Mouse (Mus musculus) heart, postnatal 0 days (tissue): Measurements from ENCODE around the gene Rora. TPM values are rescaled to one million over a fixed set of nuclear protein-coding genes. Genes with fewer than 3 reads are reported as not detected.

ENCODE experiments used
- ATAC-seq: fragments of 200-750 bp; cut with Nextera tagmentation; 2 replicates; pipeline ENCODE4 v1.8.0; 2017; ENCODE audit warnings: low read depth, moderate number of reproducible peaks, moderate library complexity; ENCODE audit not compliant: insufficient read depth
- DNase-seq: peaks from one replicate; pipeline ENCODE4 v3.0.0-alpha.2; 2016; ENCODE audit warnings: low spot score
- H3K27ac ChIP-seq: fragments of 300-500 bp; sonication (generic); 2 replicates; pipeline ENCODE4 v1.5.1; 2014; ENCODE audit warnings: low read depth, mild to moderate bottlenecking
- H3K27me3 ChIP-seq: fragments of 300-500 bp; sonication (generic); 2 replicates; pipeline ENCODE4 v1.6.1; 2014; ENCODE audit warnings: low read length, mixed read lengths; ENCODE audit not compliant: control insufficient read depth, insufficient read depth
- H3K36me3 ChIP-seq: fragments of 300-500 bp; sonication (generic); replicated peaks from 2 replicates; pipeline ENCODE4 v1.6.1; 2014; ENCODE audit warnings: low read length, mixed read lengths; ENCODE audit not compliant: control insufficient read depth, insufficient read depth
- H3K4me1 ChIP-seq: fragments of 300-500 bp; sonication (generic); 2 replicates; pipeline ENCODE4 v1.6.1; 2014; ENCODE audit warnings: antibody characterized with exemption; ENCODE audit not compliant: control insufficient read depth, insufficient read depth
- H3K4me2 ChIP-seq: fragments of 300-500 bp; sonication (generic); 2 replicates; pipeline ENCODE4 v1.6.1; 2014; ENCODE audit warnings: low read depth, mild to moderate bottlenecking, low read length, moderate library complexity
- H3K4me3 ChIP-seq: fragments of 300-500 bp; sonication (generic); 2 replicates; pipeline ENCODE4 v1.5.1; 2014; ENCODE audit warnings: low read depth, low read length
- H3K9ac ChIP-seq: fragments of 300-500 bp; sonication (generic); replicated peaks from 2 replicates; pipeline ENCODE4 v1.6.1; 2014; ENCODE audit warnings: low read depth, low read length, mixed read lengths
- H3K9me3 ChIP-seq: fragments of 300-500 bp; sonication (generic); replicated peaks from 2 replicates; pipeline ENCODE4 v1.6.1; 2016; ENCODE audit warnings: low read length; ENCODE audit not compliant: control insufficient read depth
- CTCF ChIP-seq: IDR thresholded peaks from 2 replicates; pipeline ENCODE4 v1.5.1; 2016; ENCODE audit warnings: antibody characterized with exemption, control low read depth, low read depth
- EP300 ChIP-seq: IDR thresholded peaks from 2 replicates; pipeline ENCODE4 v1.6.1; 2016; ENCODE audit warnings: antibody characterized with exemption, low read depth
- WGBS: fragments of 180-500 bp; shearing (Covaris S2); extraction: QIAGEN DNeasy Blood & Tissue Kit; methylation state at CpG from one replicate; pipeline ENCODE4 v1.1.7; 2014; 5-methylcytosine and 5-hydroxymethylcytosine counted together
- polyA plus RNA-seq: library from polyadenylated mRNA; unstranded; fragments of >200 nt; fragmentation: Nextera tagmentation; extraction: Ambion mirVana; gene quantifications from 2 replicates; pipeline ENCODE4 v1.2.1, GENCODE M21; 2015
- total RNA-seq: library from RNA; depleted of rRNA; stranded (reverse); fragments of >200 nt; gene quantifications from 2 replicates; pipeline ENCODE4 v1.2.3, GENCODE M21; 2014; ENCODE audit warnings: low replicate concordance

The Rora gene
- total and polyA plus RNA-seq, 2 experiments from 2014 or later: 7.9 to 9.8 TPM

- ATAC-seq (no peak), DNase-seq (no peak)
- H3K4me3 ChIP-seq: no peak overlapping the region
- peak overlapping the region; percentile 24 for H3K4me2 ChIP-seq
- no peaks in the 10 kb centered on the region for H3K36me3 ChIP-seq
- H3K9me3 ChIP-seq: no peaks in the 10 kb centered on the region
- H3K27me3 ChIP-seq: no peaks in the 10 kb centered on the region
- no peak for TF ChIP-seq CTCF
- no peak for TF ChIP-seq EP300
- 60% methylated on average over 5 of the region's 5 CpGs for WGBS
- H3K9ac ChIP-seq: no peak overlapping the region
- no peak overlapping the region for H3K27ac ChIP-seq
- H3K4me1 ChIP-seq: 0 out of 2 replicates have a peak, but pooled peaks cover 10% of the 10 kb centered on the region
These were observed 152.2 kb downstream of the Rora start for GRCm38 (mm10) chr9:68805776-68806175.

- Histone ChIP-seq H3K36me3 (no peaks in the 10 kb centered on the region), H3K4me3 (no peak overlapping the region), H3K4me1 (peaks cover 15% of the 10 kb centered on the region), H3K9me3 (no peaks in the 10 kb centered on the region), H3K4me2 (no peak overlapping the region), H3K27me3 (no peaks in the 10 kb centered on the region), H3K27ac (no peak overlapping the region), H3K9ac (no peak overlapping the region)
- DNase-seq (no peak), ATAC-seq (no peak)
- 87% methylated on average over 2 of the region's 2 CpGs for WGBS
- TF ChIP-seq EP300: no peak
- TF ChIP-seq CTCF: no peak
These were observed 154.1 kb downstream of the Rora start for GRCm38 (mm10) chr9:68807735-68808134.

GRCm38 (mm10) chr9:68809536-68809935 is 155.9 kb downstream of the Rora start:
- Histone ChIP-seq H3K9me3 (no peaks in the 10 kb centered on the region), H3K4me3 (no peak overlapping the region), H3K4me2 (no peak overlapping the region), H3K9ac (no peak overlapping the region), H3K4me1 (peaks cover 23% of the 10 kb centered on the region), H3K27ac (no peak overlapping the region), H3K36me3 (no peaks in the 10 kb centered on the region), H3K27me3 (no peaks in the 10 kb centered on the region)
- 85% methylated on average over 5 of the region's 5 CpGs for WGBS
- DNase-seq: no peak
- no peak for ATAC-seq
- TF ChIP-seq EP300 (no peak), CTCF (no peak)

- no peak for ATAC-seq
- H3K9me3 ChIP-seq: no peaks in the 10 kb centered on the region
- no peak overlapping the region for H3K4me3 ChIP-seq
- peaks cover 17% of the 10 kb centered on the region for H3K4me1 ChIP-seq
- DNase-seq: no peak
- H3K9ac ChIP-seq: no peak overlapping the region
- H3K27me3 ChIP-seq: no peaks in the 10 kb centered on the region
- TF ChIP-seq CTCF (no peak), EP300 (no peak)
- H3K36me3 ChIP-seq: no peaks in the 10 kb centered on the region
- no peak overlapping the region for H3K4me2 ChIP-seq
- no peak overlapping the region for H3K27ac ChIP-seq
- WGBS: 93% methylated on average over 1 of the region's 1 CpGs
These were observed 161.1 kb downstream of the Rora start for GRCm38 (mm10) chr9:68814723-68815122.

GRCm38 (mm10) chr9:68815877-68816276 is 162.3 kb downstream of the Rora start:
- Histone ChIP-seq H3K9me3 (no peaks in the 10 kb centered on the region), H3K27me3 (no peaks in the 10 kb centered on the region), H3K9ac (no peak overlapping the region), H3K36me3 (no peaks in the 10 kb centered on the region), H3K4me1 (peaks cover 17% of the 10 kb centered on the region), H3K4me2 (no peak overlapping the region), H3K27ac (no peak overlapping the region), H3K4me3 (no peak overlapping the region)
- DNase-seq (no peak), ATAC-seq (no peak)
- TF ChIP-seq EP300: no peak
- no peak for TF ChIP-seq CTCF
- WGBS: 92% methylated on average over 9 of the region's 9 CpGs

- TF ChIP-seq EP300: no peak
- TF ChIP-seq CTCF: no peak
- ATAC-seq (no peak), DNase-seq (no peak)
- Histone ChIP-seq H3K27me3 (no peaks in the 10 kb centered on the region), H3K9me3 (no peaks in the 10 kb centered on the region), H3K4me3 (no peak overlapping the region), H3K4me2 (no peak overlapping the region), H3K27ac (no peak overlapping the region), H3K36me3 (no peaks in the 10 kb centered on the region), H3K9ac (no peak overlapping the region), H3K4me1 (no peaks in the 10 kb centered on the region)
- WGBS: 73% methylated on average over 4 of the region's 4 CpGs
These were observed 166.4 kb downstream of the Rora start for GRCm38 (mm10) chr9:68820036-68820435.
